Mouse (Mus musculus) thymus, postnatal 36 days (tissue): Measurements from ENCODE around the gene Tceal3.
"Not testable (repeated sequence)": the region's sequence is repeated elsewhere in the genome, so short reads cannot be mapped to it uniquely, and the experiment has no call there.

Experiments
- DNase-seq, 2 experiments: peaks; one replicate each; pipeline ENCODE4 v3.0.0; 2022; ENCODE audit warnings: mixed read lengths in 2 of 2

Tceal3 gene

DNA sequence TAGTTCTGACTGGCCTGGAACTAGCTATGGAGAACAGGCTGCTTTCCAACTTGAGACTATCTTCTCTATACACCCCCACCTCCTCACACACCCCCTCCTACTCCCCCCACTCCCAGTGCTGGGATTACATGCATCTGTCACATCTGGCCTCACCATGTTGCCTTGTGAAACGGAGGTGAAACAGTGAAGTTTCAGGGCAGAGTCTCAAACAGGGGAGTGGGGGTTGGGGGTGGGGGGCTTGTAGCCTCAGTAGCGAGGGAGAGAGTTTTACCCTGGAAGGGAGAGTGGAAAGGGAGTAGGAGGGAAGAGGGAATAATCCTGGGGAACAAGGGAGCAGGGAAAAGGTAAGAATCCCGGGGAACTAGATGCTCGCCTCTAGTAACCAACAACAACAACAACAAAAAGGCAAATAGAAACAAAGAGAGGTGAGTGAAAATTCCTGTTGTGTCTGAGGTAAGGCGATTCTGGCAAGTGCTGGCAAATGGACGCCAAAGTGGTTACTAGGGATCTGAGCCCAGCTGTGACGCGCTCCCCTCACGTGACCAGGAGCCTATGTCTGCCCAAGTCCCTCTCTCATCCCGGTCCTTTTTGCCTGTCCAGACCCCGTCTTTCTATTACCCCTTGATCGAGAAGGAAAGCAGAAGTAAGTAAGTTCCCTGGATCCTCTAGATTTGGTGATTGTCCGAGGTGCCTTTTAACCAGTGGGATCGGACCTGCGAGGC is 117.0 kb downstream of the Tceal3 start, which contains the start of gene Tceal1:
Tceal1 (plus strand) TSS at position 537 of the 722 bp plus-strand sequence.
- no peak for DNase-seq

GRCm38 (mm10) chrX:136708168-136708681 is 117.6 kb downstream of the Tceal3 start:
- peak; percentile 19 to 33 for DNase-seq

DNA sequence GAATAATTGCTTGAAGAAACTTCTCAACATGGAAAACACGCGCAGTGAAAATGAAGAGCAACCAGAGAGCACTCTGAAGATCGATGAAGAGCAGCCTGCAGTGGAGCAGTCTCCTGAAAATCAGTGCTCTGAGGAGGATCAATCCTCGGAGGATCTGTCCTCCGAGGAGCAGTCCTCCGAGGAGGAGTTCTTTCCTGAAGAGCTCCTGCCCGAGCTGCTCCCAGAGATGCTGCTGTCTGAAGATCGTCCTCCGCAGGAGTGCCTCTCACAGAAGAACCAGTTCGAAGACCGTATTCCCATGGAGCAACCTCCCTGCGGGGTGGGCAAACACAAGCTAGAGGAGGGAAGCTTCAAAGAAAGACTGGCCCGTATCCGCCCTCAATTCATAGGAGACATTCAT is 118.1 kb downstream of the Tceal3 start:
- no peak for DNase-seq

- not testable (repeated sequence) for DNase-seq
Observed at GRCm38 (mm10) chrX:136714742-136715474, 124.3 kb downstream of the Tceal3 start.
